Mouse (Mus musculus): ENCODE data around the gene Aimp1.

The Aimp1 gene

GRCm38 (mm10) chr3:132684231-132684928 lies at the start of gene Aimp1:
Gene Aimp1 (minus strand): TSS chr3:132684370.
- DNase-seq: no peak

- DNase-seq: no peak
Measured at GRCm38 (mm10) chr3:132724326-132724725, 40.2 kb upstream of the Aimp1 start.

GRCm38 (mm10) chr3:132717316-132717715 lies 33.1 kb upstream of the Aimp1 start:
- DNase-seq: no peak

GRCm38 (mm10) chr3:132713913-132714312 lies 29.7 kb upstream of the Aimp1 start:
- peak; percentile 37 for DNase-seq

- no peak for DNase-seq
Measured at GRCm38 (mm10) chr3:132706977-132707376, 22.8 kb upstream of the Aimp1 start.

GRCm38 (mm10) chr3:132704216-132704615 lies 20.0 kb upstream of the Aimp1 start:
- DNase-seq: no peak

- DNase-seq: peak; percentile 31
Measured at GRCm38 (mm10) chr3:132701368-132701767, 17.2 kb upstream of the Aimp1 start.

- DNase-seq: peak; percentile 94
Measured at GRCm38 (mm10) chr3:132683447-132684230, 531 bp downstream of the Aimp1 start, which contains the start of gene Tbck. Gene Tbck (plus strand): TSS chr3:132684144.

GRCm38 (mm10) chr3:132677494-132677893 lies 6.7 kb downstream of the Aimp1 start:
- DNase-seq: no peak

- no peak for DNase-seq
Measured at GRCm38 (mm10) chr3:132655955-132656354, 28.2 kb downstream of the Aimp1 start.

GRCm38 (mm10) chr3:132653959-132654358 lies 30.2 kb downstream of the Aimp1 start:
- DNase-seq: no peak

GRCm38 (mm10) chr3:132651776-132652175 lies 32.4 kb downstream of the Aimp1 start:
- no peak for DNase-seq

- DNase-seq: no peak
Measured at GRCm38 (mm10) chr3:132650191-132650590, 34.0 kb downstream of the Aimp1 start.

GRCm38 (mm10) chr3:132649368-132649767 lies 34.8 kb downstream of the Aimp1 start:
- DNase-seq: no peak

- DNase-seq: no peak
Measured at GRCm38 (mm10) chr3:132646814-132647213, 37.4 kb downstream of the Aimp1 start.

- DNase-seq: no peak
Measured at GRCm38 (mm10) chr3:132644071-132644470, 40.1 kb downstream of the Aimp1 start.

GRCm38 (mm10) chr3:132637080-132637479 lies 47.1 kb downstream of the Aimp1 start:
- DNase-seq: no peak

GRCm38 (mm10) chr3:132633261-132633660 lies 50.9 kb downstream of the Aimp1 start:
- DNase-seq: no peak

GRCm38 (mm10) chr3:132629601-132630239 lies 54.5 kb downstream of the Aimp1 start, which contains the start of gene Gimd1:
Gene Gimd1 (plus strand): TSS chr3:132629820.
- no peak for DNase-seq

GRCm38 (mm10) chr3:132628741-132629140 lies 55.4 kb downstream of the Aimp1 start:
- peak; percentile 32 for DNase-seq
